In genomic region chr4:150569834-150570571, GRCm38 (mm10) we compare ENCODE assay signal across 8 mouse cellular contexts.
DNase-seq lines count a peak whose midpoint lies in the region; ATAC-seq lines count a peak whose summit lies in the region.

No protein-coding gene starts in this region.

- H3K27ac ChIP-seq in brown adipose tissue, adult 24 weeks (replicated peaks; ENCODE audit: low read depth, low read length) = peak overlapping the region; percentile 95
- H3K27ac ChIP-seq in kidney, embryonic 16.5 days (ENCODE audit: low read length) = peak overlapping the region; percentile 98

- H3K4me1 ChIP-seq in brown adipose tissue, adult 24 weeks (ENCODE audit: control insufficient read depth, insufficient read depth, insufficient read length, low read length) = peaks cover 19% of the 10 kb centered on the region
- H3K4me1 ChIP-seq in kidney, embryonic 16.5 days (ENCODE audit: insufficient read depth, low read length) = peaks cover 64% of the 10 kb centered on the region

- peak; percentile 29; the same call in 1 of the 2 replicates for ATAC-seq in kidney, embryonic 16.5 days (ENCODE audit: low FRiP score, low TSS enrichment)

- no peaks in the 10 kb centered on the region for H3K27me3 ChIP-seq in kidney, embryonic 16.5 days (ENCODE audit: insufficient read depth, low read length)

- under 1% methylated on average over 27 of the region's 27 CpGs for WGBS in kidney, embryonic 16.5 days

- peak overlapping the region; percentile 99 for H3K4me3 ChIP-seq in brown adipose tissue, adult 24 weeks (ENCODE audit: insufficient read depth, low read depth, low read length)
- peak overlapping the region; percentile 95 for H3K4me3 ChIP-seq in kidney, embryonic 16.5 days (ENCODE audit: low read length)

- H3K4me2 ChIP-seq in kidney, embryonic 16.5 days (replicated peaks; ENCODE audit: low read depth, low read length) = peak overlapping the region; percentile 78

- peak overlapping the region; percentile 99 for H3K9ac ChIP-seq in kidney, embryonic 16.5 days (replicated peaks; ENCODE audit: low read length)

- H3K9me3 ChIP-seq in kidney, embryonic 16.5 days (ENCODE audit: low read length) = no peaks in the 10 kb centered on the region

- H3K36me3 ChIP-seq in kidney, embryonic 16.5 days (ENCODE audit: insufficient read depth, low read length) = peaks cover 12% of the 10 kb centered on the region; the same call in 1 of the 2 replicates

- peak; percentile 76 to 77 for DNase-seq in cerebellum, postnatal 10 days
- DNase-seq in cerebellum, adult 11-12 months = no peak
- DNase-seq in 416B (ENCODE audit: low read depth) = peak; percentile 92
- peak; percentile 60 to 61 for DNase-seq in heart, adult 9 months (ENCODE audit: low spot score in 2 of 2)
- DNase-seq in lung, postnatal 10 days = peak; percentile 68
- DNase-seq in right cerebral cortex, postnatal 4 days = peak; percentile 57
